Mouse (Mus musculus): ENCODE data around the gene Tmf1. TPM values are rescaled to one million over a fixed set of nuclear protein-coding genes. Genes with fewer than 3 reads are reported as not detected.

Tmf1 gene
- total RNA-seq, 2 experiments from 2014 or later = 51.9 to 52.9 TPM

DNA sequence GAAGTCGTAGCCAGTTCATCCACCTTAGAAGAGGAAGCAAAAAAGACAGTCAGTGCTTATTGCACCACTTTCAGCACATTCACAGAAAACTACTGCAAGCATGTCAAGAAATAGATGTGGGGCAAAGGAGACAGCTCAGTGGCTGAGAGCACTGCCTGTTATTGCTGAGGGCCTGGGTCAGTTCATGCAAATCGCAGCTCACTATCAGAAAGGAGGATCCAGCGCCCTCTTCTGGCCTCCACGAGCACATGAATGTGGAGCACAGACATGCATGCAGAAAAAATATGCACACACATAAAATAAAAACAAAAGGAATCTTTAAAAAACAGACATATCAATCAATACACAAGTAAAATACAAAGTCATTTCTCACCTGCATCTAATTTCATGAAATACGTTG, 47.9 kb downstream of the Tmf1 start:
- H3K27ac ChIP-seq = no peak overlapping the region
- no peak overlapping the region for H3K4me3 ChIP-seq
- no peak for DNase-seq (ENCODE audit: extremely low spot score in 1 of 2, low spot score in 2 of 2)
- intact Hi-C loops (cut with DNase I) = no loop called here
- TF ChIP-seq CTCF (IDR thresholded peaks at IDR 0.05) = peak; percentile 25

DNA sequence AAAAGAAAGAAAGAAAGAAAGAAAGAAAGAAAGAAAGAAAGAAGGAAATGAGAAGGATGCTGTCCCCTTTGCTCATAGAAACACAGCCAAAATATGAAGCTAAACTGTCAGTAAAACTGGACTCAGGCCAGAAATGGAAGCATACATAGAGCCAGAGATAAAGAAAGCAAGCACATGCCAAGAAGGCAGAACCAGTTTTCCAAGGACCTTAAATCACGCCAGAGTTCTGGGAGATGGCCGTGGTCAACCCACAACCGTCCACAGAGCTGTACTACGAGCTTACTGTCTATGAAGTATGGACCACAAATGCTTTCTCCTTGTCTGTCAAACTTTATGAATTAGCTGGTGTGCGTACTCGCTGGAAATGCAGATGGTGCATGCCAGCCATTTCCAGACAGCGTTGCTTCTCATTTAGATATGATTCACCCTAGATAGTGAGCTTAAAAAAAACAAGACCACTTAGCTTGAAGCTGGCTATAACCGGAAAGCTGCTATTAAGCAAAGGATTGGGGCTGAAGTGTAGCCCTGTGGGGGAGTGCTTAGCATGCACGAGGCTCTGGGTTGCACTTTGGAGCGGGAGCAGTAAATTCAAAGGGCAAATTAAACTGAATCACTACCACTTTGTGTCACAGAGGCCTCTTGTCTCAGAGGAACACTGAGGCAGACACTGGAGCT, 54.4 kb downstream of the Tmf1 start:
- DNase-seq (ENCODE audit: extremely low spot score in 1 of 2, low spot score in 2 of 2) = no peak
- no peak for TF ChIP-seq CTCF (IDR thresholded peaks at IDR 0.05)
- intact Hi-C loops (cut with DNase I) = no loop called here
- no peak overlapping the region for H3K27ac ChIP-seq
- no peak overlapping the region for H3K4me3 ChIP-seq

DNA sequence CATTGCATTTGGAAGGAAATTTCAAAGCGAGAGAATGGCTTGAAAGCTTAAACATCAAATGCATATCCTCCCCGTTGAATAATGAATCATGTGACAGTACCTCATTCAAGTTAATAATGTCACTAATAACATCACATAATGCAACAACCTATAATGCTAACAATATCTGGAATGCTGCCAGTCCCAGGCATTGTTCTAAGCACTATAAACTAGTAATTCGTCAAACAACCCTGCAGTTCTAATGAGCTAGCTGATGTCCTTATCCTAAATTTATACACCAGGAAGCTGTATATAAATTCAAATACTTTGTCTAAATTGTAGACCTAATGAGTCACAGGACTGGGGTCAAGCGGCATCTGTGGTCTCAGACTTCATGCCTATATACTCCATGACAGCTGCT, 58.0 kb downstream of the Tmf1 start:
- H3K27ac ChIP-seq = no peak overlapping the region
- DNase-seq (ENCODE audit: extremely low spot score in 1 of 2, low spot score in 2 of 2) = no peak
- intact Hi-C loops (cut with DNase I) = no loop called here
- no peak overlapping the region for H3K4me3 ChIP-seq
- no peak for TF ChIP-seq CTCF (IDR thresholded peaks at IDR 0.05)

DNA sequence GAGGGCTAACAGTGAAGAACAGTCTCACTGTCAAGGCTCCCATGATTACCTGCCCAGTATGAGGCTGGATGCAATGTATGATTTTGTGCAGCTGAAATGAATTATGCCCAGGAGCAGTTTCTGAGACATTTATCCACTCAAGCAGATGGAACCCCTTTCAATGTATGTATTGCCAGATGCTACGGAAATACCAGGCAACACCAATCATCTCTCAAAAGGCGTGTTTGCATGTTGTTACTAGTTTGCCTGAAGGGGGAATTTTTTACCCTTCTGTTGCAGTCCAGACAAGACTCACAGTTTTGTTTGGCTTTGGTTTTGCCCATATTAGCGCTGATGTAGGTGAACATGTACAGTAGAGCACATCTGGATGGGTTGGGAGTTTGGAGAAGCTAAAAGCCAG, 60.6 kb downstream of the Tmf1 start:
- Histone ChIP-seq H3K4me3 (no peak overlapping the region), H3K27ac (no peak overlapping the region)
- TF ChIP-seq CTCF (IDR thresholded peaks at IDR 0.05) = no peak
- no peak for DNase-seq (ENCODE audit: extremely low spot score in 1 of 2, low spot score in 2 of 2)
- intact Hi-C loops (cut with DNase I) = no loop called here

DNA sequence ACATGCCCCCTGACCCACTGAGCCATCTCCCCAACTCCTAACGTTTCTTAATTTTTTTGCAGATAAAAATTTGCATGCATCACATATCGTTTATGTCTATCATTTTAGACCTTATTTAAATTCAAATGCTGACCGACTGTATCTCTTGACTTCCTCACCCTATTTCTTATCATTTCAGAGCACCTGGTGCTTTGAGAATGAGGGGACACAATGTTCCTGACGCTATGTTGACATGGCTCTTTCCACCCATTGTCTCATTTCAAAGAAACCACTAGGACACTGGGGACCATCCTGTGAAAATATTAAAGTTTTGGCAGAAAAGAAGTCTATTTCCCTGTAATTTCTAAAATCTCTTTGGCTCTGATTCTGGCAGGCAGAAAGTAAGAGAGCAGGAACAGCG, 62.0 kb downstream of the Tmf1 start:
- Histone ChIP-seq H3K4me3 (no peak overlapping the region), H3K27ac (0 out of 2 replicates have a peak overlapping the region, but pooled peaks have one; percentile 19)
- no peak for TF ChIP-seq CTCF (IDR thresholded peaks at IDR 0.05)
- DNase-seq (ENCODE audit: extremely low spot score in 1 of 2, low spot score in 2 of 2) = no peak
- intact Hi-C loops (cut with DNase I) = no loop called here

DNA sequence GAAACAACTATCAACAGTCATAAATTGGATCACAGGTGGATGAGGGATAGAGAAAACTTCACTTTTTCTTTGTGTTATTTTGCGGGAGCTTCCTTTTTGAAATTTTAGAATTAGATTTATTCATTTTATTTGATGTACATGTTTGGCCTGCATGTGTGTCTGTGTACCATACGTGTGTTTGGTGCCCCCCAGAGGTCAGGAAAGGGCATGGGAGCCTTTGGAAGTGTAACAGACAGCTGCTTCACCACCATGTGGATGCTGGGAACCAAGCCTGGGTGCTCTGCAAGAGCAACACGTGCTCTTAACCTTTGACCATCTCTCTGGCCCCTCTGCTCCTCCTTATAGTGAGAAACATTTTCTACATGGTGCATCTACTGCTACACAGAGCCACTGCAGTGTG, 64.1 kb downstream of the Tmf1 start:
- Histone ChIP-seq H3K27ac (no peak overlapping the region), H3K4me3 (no peak overlapping the region)
- no peak for DNase-seq (ENCODE audit: extremely low spot score in 1 of 2, low spot score in 2 of 2)
- no peak; the same call in 1 of the 2 replicates for TF ChIP-seq CTCF (IDR thresholded peaks at IDR 0.05)
- intact Hi-C loops (cut with DNase I) = no loop called here

DNA sequence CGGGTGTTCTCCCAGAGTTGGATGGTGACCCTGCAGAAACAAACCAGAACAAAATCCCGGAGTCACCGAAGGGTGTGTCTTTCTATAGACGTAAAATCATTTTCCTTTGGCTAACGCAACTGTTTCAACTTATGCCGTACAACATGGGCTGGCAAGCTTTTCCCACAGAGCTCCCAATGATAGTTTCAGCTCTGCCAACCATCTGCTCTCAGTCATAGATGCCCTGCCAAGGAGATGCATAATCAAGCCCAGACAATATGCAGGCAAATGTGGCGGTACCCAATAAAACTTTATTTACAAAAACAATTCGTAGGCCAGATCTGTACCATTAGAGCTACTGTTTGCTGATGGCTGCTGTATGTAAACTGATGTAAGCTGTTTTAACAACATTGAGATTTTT, 66.7 kb downstream of the Tmf1 start:
- H3K4me3 ChIP-seq = no peak overlapping the region
- intact Hi-C loops (cut with DNase I) = no loop called here

DNA sequence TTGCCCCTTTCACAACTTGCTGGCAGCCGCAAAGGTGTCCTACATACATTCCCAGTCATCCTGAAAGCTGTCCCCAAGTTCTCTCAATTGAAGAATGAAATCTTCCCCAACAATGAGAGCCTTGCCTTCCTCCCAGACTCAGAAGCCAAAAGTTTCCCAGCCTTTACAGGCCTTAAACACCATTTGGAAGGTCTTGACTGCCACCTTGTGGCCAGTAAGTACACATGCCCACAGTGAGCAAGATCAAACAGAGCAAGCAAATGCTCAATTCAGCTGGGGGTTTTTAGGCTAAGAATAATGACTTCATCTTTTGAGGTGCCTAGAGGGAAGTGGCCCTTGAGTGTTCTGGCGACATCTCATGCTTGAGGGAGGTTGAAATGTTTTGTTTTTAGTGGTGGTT, 72.1 kb downstream of the Tmf1 start:
- intact Hi-C loops (cut with DNase I) = loop anchor here (2.0 kb wide), 2 partner anchors 80 to 100 kb away; no protein-coding TSS in a partner anchor
- DNase-seq (ENCODE audit: extremely low spot score in 1 of 2, low spot score in 2 of 2) = peak; percentile 30 to 38
- TF ChIP-seq CTCF (IDR thresholded peaks at IDR 0.05) = peak; percentile 82
- H3K4me3 ChIP-seq = no peak overlapping the region
- no peak overlapping the region for H3K27ac ChIP-seq

More for the DNA sequence above, 66.7 kb downstream of the Tmf1 start:
- no peak for DNase-seq (ENCODE audit: extremely low spot score in 1 of 2, low spot score in 2 of 2)
- H3K27ac ChIP-seq = no peak overlapping the region
- TF ChIP-seq CTCF (IDR thresholded peaks at IDR 0.05) = no peak

DNA sequence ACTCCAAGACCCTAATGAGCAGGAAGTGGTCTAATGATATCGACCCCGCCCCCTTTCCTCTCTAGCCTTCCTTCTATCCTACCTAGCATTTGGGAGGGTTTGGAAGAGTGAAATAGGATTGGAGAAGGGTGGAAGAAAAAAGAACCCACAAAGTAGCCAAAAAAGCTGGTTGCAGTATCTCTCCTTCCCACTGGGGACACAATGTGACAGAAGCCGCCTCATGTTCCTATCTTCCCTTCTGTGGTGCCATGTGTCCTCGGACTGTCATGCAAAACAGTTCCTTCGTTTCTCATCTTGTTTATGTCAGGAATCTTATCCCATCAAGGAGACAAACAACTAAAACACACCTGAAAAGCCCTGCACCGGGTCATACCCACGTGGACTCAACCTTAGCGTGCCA, 72.8 kb downstream of the Tmf1 start:
- no peak overlapping the region for H3K27ac ChIP-seq
- H3K4me3 ChIP-seq = no peak overlapping the region
- TF ChIP-seq CTCF (IDR thresholded peaks at IDR 0.05) = peak; percentile 14
- intact Hi-C loops (cut with DNase I) = loop anchor here (2.0 kb wide), 2 partner anchors 79 to 99 kb away; no protein-coding TSS in a partner anchor
- DNase-seq (ENCODE audit: extremely low spot score in 1 of 2, low spot score in 2 of 2) = no peak

DNA sequence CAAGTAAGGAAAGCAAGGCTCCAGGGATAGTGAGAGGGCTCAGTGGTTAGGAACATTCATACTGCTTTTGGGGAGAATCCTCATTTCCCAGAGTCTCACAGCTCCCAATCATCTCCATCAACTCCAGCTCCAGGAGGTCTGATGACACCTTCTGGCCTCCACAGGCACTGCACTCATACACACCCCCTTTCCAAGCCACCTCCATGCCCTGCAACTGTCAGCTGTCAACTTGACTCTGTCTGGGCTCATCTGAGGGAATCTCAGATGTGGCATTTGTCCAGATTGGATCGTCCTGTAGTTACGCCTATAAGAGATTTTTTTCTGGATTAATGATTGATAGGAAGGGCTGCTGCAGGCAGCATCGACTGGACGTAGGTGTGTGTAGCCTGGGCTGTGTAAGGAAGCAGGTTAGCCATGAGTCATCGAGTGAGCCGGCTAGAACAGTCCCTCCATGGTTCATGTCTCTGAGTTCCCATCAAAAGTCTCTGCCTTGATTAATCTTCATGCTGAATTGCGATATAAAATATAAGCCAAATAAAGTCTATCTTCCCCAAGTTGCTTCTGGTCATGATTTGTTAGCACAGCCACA, 74.6 kb downstream of the Tmf1 start:
- DNase-seq (ENCODE audit: extremely low spot score in 1 of 2, low spot score in 2 of 2) = no peak
- intact Hi-C loops (cut with DNase I) = no loop called here
- no peak overlapping the region for H3K4me3 ChIP-seq
- no peak overlapping the region for H3K27ac ChIP-seq
- TF ChIP-seq CTCF (IDR thresholded peaks at IDR 0.05) = peak; percentile 48

Other genes with a start within 250 kb of the Tmf1 start
- under 1 TPM; 0.16 to 0.54 TPM for gene Fam19a4, start 118.7 kb downstream of the Tmf1 start, total RNA-seq (2021)
- 10 to 100 TPM; 30.2 to 31.2 TPM for gene Eogt, start 29.9 kb downstream of the Tmf1 start, total RNA-seq (2021)
- gene Uba3, start 26.5 kb upstream of the Tmf1 start, total RNA-seq (2021) = 10 to 100 TPM; 77.3 to 79.0 TPM
- 100 to 1,000 TPM; 195 to 205 TPM for gene Arl6ip5, start 31.6 kb upstream of the Tmf1 start, total RNA-seq (2021)
- gene Lmod3, start 73.6 kb upstream of the Tmf1 start, total RNA-seq (2021) = not detected